Mouse (Mus musculus) G1E (cell line): ENCODE results near the gene Ccdc78.

ENCODE experiments used
- CTCF ChIP-seq: IDR thresholded peaks from 2 replicates; pipeline ENCODE4 v1.5.1; 2012; ENCODE audit warnings: low read depth, low read length, inconsistent platforms, mixed read lengths
- GATA1 ChIP-seq: IDR thresholded peaks from 2 replicates; pipeline ENCODE4 v1.6.1; 2012; ENCODE audit warnings: borderline replicate concordance, low read length, inconsistent platforms, mixed read lengths
- POLR2AphosphoS5 ChIP-seq: IDR thresholded peaks from 2 replicates; pipeline ENCODE4 v1.6.1; 2012; ENCODE audit warnings: low read depth, low read length, inconsistent platforms; ENCODE audit not compliant: insufficient replicate concordance
- TAL1 ChIP-seq: conservative IDR thresholded peaks from 2 replicates; pipeline ENCODE4 v1.6.1; 2012; ENCODE audit warnings: low read depth, low read length, inconsistent platforms, mixed read lengths

- TF ChIP-seq CTCF = no peak
- TF ChIP-seq POLR2AphosphoS5 = no peak
- no peak for TF ChIP-seq GATA1
- TF ChIP-seq TAL1 = no peak
These were observed 23.4 kb downstream of the Ccdc78 start for GRCm38 (mm10) chr17:25809606-25810340.
